In genomic region chr1:57712916-57713503, GRCm38 (mm10) we compare ENCODE assay signal across 27 mouse cellular contexts.
DNase-seq lines count a peak whose midpoint lies in the region; ATAC-seq and TF ChIP-seq lines count a peak whose summit lies in the region.
"Had no signal": no experiment of that assay in that cellular context is flagged by ENCODE, and none has a peak within 500 bp of the region (broad histone marks: within the 10 kb centered on the region; RNA-seq: fewer than 3 reads in every experiment).

No protein-coding gene starts in this region.

- WGBS in hindbrain, embryonic 11.5 days = 75% methylated on average over 5 of the region's 5 CpGs
- 69% methylated on average over 5 of the region's 5 CpGs for WGBS in hindbrain, embryonic 12.5 days
- 57% methylated on average over 5 of the region's 5 CpGs for WGBS in limb, embryonic 13.5 days
- WGBS in limb, embryonic 10.5 days = 82% methylated on average over 5 of the region's 5 CpGs
- WGBS in embryonic facial prominence, embryonic 11.5 days = 51% methylated on average over 5 of the region's 5 CpGs
- 42% methylated on average over 5 of the region's 5 CpGs for WGBS in limb, embryonic 14.5 days

- ATAC-seq in hindbrain, embryonic 11.5 days (ENCODE audit: low FRiP score) = no peak
- ATAC-seq in hindbrain, embryonic 12.5 days (ENCODE audit: low FRiP score) = no peak
- peak; percentile 76 for ATAC-seq in limb, embryonic 13.5 days (ENCODE audit: low FRiP score, low read depth)
- ATAC-seq in embryonic facial prominence, embryonic 11.5 days (replicated peaks; ENCODE audit: insufficient number of reproducible peaks, low FRiP score, low TSS enrichment, low read depth) = no peak
- ATAC-seq in limb, embryonic 14.5 days (ENCODE audit: low FRiP score, low read depth) = peak; percentile 55; the same call in 1 of the 2 replicates
- ATAC-seq: forebrain, postnatal 0 days; intestine, embryonic 16.5 days; midbrain, embryonic 13.5 days; Patski had no signal

- no peak overlapping the region for H3K27ac ChIP-seq in hindbrain, embryonic 11.5 days (ENCODE audit: low read depth, low read length)
- no peak overlapping the region for H3K27ac ChIP-seq in hindbrain, embryonic 12.5 days
- H3K27ac ChIP-seq in limb, embryonic 13.5 days = peak overlapping the region; percentile 40
- H3K27ac ChIP-seq in limb, embryonic 10.5 days = no peak overlapping the region
- H3K27ac ChIP-seq in embryonic facial prominence, embryonic 11.5 days (replicated peaks; ENCODE audit: low read depth, low read length) = no peak overlapping the region
- H3K27ac ChIP-seq in limb, embryonic 14.5 days (replicated peaks; ENCODE audit: low read depth, low read length) = 0 out of 2 replicates have a peak overlapping the region, but pooled peaks have one; percentile 2
- H3K27ac ChIP-seq: embryonic facial prominence, embryonic 15.5 days; forebrain, embryonic 12.5 days; hindbrain, embryonic 13.5 days; left cerebral cortex, adult 2 months; liver, embryonic 15.5 days; lung, embryonic 15.5 days; macrophage; midbrain, embryonic 13.5 days; neural tube, embryonic 13.5 days had no signal

- H3K4me3 ChIP-seq in hindbrain, embryonic 11.5 days (ENCODE audit: low read depth, low read length) = no peak overlapping the region
- H3K4me3 ChIP-seq in hindbrain, embryonic 12.5 days = no peak overlapping the region
- H3K4me3 ChIP-seq in limb, embryonic 13.5 days = no peak overlapping the region
- no peak overlapping the region for H3K4me3 ChIP-seq in limb, embryonic 10.5 days
- H3K4me3 ChIP-seq in embryonic facial prominence, embryonic 11.5 days (ENCODE audit: low read depth, low read length) = no peak overlapping the region
- H3K4me3 ChIP-seq in limb, embryonic 14.5 days (replicated peaks; ENCODE audit: low read length) = no peak overlapping the region
- H3K4me3 ChIP-seq: embryonic facial prominence, embryonic 15.5 days; forebrain, embryonic 12.5 days; hindbrain, embryonic 13.5 days; left cerebral cortex, adult 2 months; limb, embryonic 15.5 days; liver, embryonic 15.5 days; lung, embryonic 15.5 days; midbrain, embryonic 13.5 days; neural tube, embryonic 13.5 days had no signal

- no peak overlapping the region for H3K4me2 ChIP-seq in hindbrain, embryonic 11.5 days (replicated peaks; ENCODE audit: low read depth, low read length)
- no peak overlapping the region for H3K4me2 ChIP-seq in hindbrain, embryonic 12.5 days (replicated peaks)
- H3K4me2 ChIP-seq in limb, embryonic 13.5 days (replicated peaks) = no peak overlapping the region
- H3K4me2 ChIP-seq in embryonic facial prominence, embryonic 11.5 days (ENCODE audit: low read depth, low read length) = no peak overlapping the region
- no peak overlapping the region for H3K4me2 ChIP-seq in limb, embryonic 14.5 days (replicated peaks; ENCODE audit: low read depth, low read length, severe bottlenecking)
- H3K4me2 ChIP-seq: embryonic facial prominence, embryonic 15.5 days; forebrain, embryonic 12.5 days; hindbrain, embryonic 13.5 days; limb, embryonic 15.5 days; liver, embryonic 15.5 days; lung, embryonic 15.5 days; midbrain, embryonic 13.5 days; neural tube, embryonic 13.5 days had no signal

- TF ChIP-seq POLR2A in limb, embryonic 14.5 days (IDR thresholded peaks at IDR 0.05; ENCODE audit: borderline replicate concordance, extremely low read depth, insufficient read depth, insufficient read length) = no peak

- H3K36me3 ChIP-seq in hindbrain, embryonic 11.5 days (ENCODE audit: control insufficient read depth, insufficient read depth, low read length) = no peaks in the 10 kb centered on the region
- H3K36me3 ChIP-seq in hindbrain, embryonic 12.5 days = no peaks in the 10 kb centered on the region
- no peaks in the 10 kb centered on the region for H3K36me3 ChIP-seq in limb, embryonic 13.5 days
- no peaks in the 10 kb centered on the region for H3K36me3 ChIP-seq in limb, embryonic 10.5 days
- H3K36me3 ChIP-seq in embryonic facial prominence, embryonic 11.5 days (replicated peaks; ENCODE audit: control insufficient read depth, insufficient read depth, low read depth, low read length) = no peaks in the 10 kb centered on the region
- H3K36me3 ChIP-seq in limb, embryonic 14.5 days (ENCODE audit: control insufficient read depth, insufficient read depth, low read length) = no peaks in the 10 kb centered on the region
- H3K36me3 ChIP-seq: embryonic facial prominence, embryonic 15.5 days; forebrain, embryonic 12.5 days; hindbrain, embryonic 13.5 days; limb, embryonic 15.5 days; liver, embryonic 15.5 days; lung, embryonic 15.5 days; midbrain, embryonic 13.5 days; neural tube, embryonic 13.5 days had no signal

- DNase-seq in hindbrain, embryonic 11.5 days (ENCODE audit: low spot score) = peak; percentile 2
- DNase-seq in limb, embryonic 10.5 days (ENCODE audit: low spot score) = no peak
- DNase-seq in embryonic facial prominence, embryonic 11.5 days (ENCODE audit: low spot score) = peak; percentile 32
- DNase-seq in limb, embryonic 14.5 days (ENCODE audit: low spot score) = peak; percentile 24
- DNase-seq in left cerebral cortex, adult 18-20 months (ENCODE audit: low spot score in 2 of 2) = no peak
- DNase-seq: adrenal gland, postnatal 10 days; cerebellum, adult 18-20 months; cerebellum, postnatal 10 days; forebrain, postnatal 0 days; gastrocnemius, postnatal 10 days; kidney, postnatal 14 days; thymus, adult 2 months; thymus, postnatal 36 days had no signal

- no peaks in the 10 kb centered on the region for H3K9me3 ChIP-seq in hindbrain, embryonic 11.5 days (ENCODE audit: control insufficient read depth, low read length)
- H3K9me3 ChIP-seq in hindbrain, embryonic 12.5 days (replicated peaks) = no peaks in the 10 kb centered on the region
- no peaks in the 10 kb centered on the region for H3K9me3 ChIP-seq in limb, embryonic 13.5 days
- H3K9me3 ChIP-seq in limb, embryonic 10.5 days (replicated peaks) = no peaks in the 10 kb centered on the region
- H3K9me3 ChIP-seq in embryonic facial prominence, embryonic 11.5 days (replicated peaks; ENCODE audit: control insufficient read depth, low read length) = no peaks in the 10 kb centered on the region
- no peaks in the 10 kb centered on the region for H3K9me3 ChIP-seq in limb, embryonic 14.5 days (ENCODE audit: control insufficient read depth, low read length)
- H3K9me3 ChIP-seq: embryonic facial prominence, embryonic 15.5 days; forebrain, embryonic 12.5 days; hindbrain, embryonic 13.5 days; limb, embryonic 15.5 days; liver, embryonic 15.5 days; lung, embryonic 15.5 days; midbrain, embryonic 13.5 days; neural tube, embryonic 13.5 days had no signal

- H3K9ac ChIP-seq in hindbrain, embryonic 11.5 days (ENCODE audit: low read depth, low read length) = no peak overlapping the region
- no peak overlapping the region for H3K9ac ChIP-seq in hindbrain, embryonic 12.5 days
- no peak overlapping the region for H3K9ac ChIP-seq in limb, embryonic 13.5 days
- no peak overlapping the region for H3K9ac ChIP-seq in embryonic facial prominence, embryonic 11.5 days (replicated peaks; ENCODE audit: low read length)
- H3K9ac ChIP-seq in limb, embryonic 14.5 days (ENCODE audit: low read depth, low read length, severe bottlenecking) = no peak overlapping the region
- H3K9ac ChIP-seq: embryonic facial prominence, embryonic 15.5 days; forebrain, embryonic 12.5 days; forebrain, postnatal 0 days; hindbrain, embryonic 13.5 days; limb, embryonic 15.5 days; liver, embryonic 15.5 days; lung, embryonic 15.5 days; midbrain, embryonic 13.5 days; neural tube, embryonic 13.5 days had no signal

- no peaks in the 10 kb centered on the region for H3K27me3 ChIP-seq in hindbrain, embryonic 11.5 days (ENCODE audit: control insufficient read depth, insufficient read depth, low read length)
- no peaks in the 10 kb centered on the region for H3K27me3 ChIP-seq in hindbrain, embryonic 12.5 days
- no peaks in the 10 kb centered on the region for H3K27me3 ChIP-seq in limb, embryonic 13.5 days
- H3K27me3 ChIP-seq in limb, embryonic 10.5 days (ENCODE audit: low read depth, poor library complexity, severe bottlenecking) = no peaks in the 10 kb centered on the region
- H3K27me3 ChIP-seq in embryonic facial prominence, embryonic 11.5 days (ENCODE audit: control insufficient read depth, insufficient read depth, low read length) = no peaks in the 10 kb centered on the region
- no peaks in the 10 kb centered on the region for H3K27me3 ChIP-seq in limb, embryonic 14.5 days (ENCODE audit: control insufficient read depth, insufficient read depth, low read length)
- H3K27me3 ChIP-seq: embryonic facial prominence, embryonic 15.5 days; forebrain, embryonic 12.5 days; hindbrain, embryonic 13.5 days; limb, embryonic 15.5 days; liver, embryonic 15.5 days; lung, embryonic 15.5 days; midbrain, embryonic 13.5 days; neural tube, embryonic 13.5 days; Patski had no signal

- H3K4me1 ChIP-seq in hindbrain, embryonic 11.5 days (replicated peaks; ENCODE audit: control insufficient read depth, insufficient read depth, low read length) = no peaks in the 10 kb centered on the region
- no peaks in the 10 kb centered on the region for H3K4me1 ChIP-seq in hindbrain, embryonic 12.5 days
- H3K4me1 ChIP-seq in limb, embryonic 13.5 days = peaks cover 7% of the 10 kb centered on the region; the same call in 1 of the 2 replicates
- no peaks in the 10 kb centered on the region for H3K4me1 ChIP-seq in limb, embryonic 10.5 days
- H3K4me1 ChIP-seq in embryonic facial prominence, embryonic 11.5 days (ENCODE audit: control insufficient read depth, insufficient read depth, low read length) = no peaks in the 10 kb centered on the region
- 0 out of 2 replicates have a peak, but pooled peaks cover 8% of the 10 kb centered on the region for H3K4me1 ChIP-seq in limb, embryonic 14.5 days (ENCODE audit: control insufficient read depth, insufficient read depth, low read length)
- H3K4me1 ChIP-seq: forebrain, embryonic 12.5 days; hindbrain, embryonic 13.5 days; liver, embryonic 15.5 days; midbrain, embryonic 13.5 days; neural tube, embryonic 13.5 days had no signal

Comparison
In these comparisons a context has a peak if more than half of its experiments do, and no peak if none do; other contexts are left out.
1. DNase-seq: peak in hindbrain, embryonic 11.5 days (single experiment), embryonic facial prominence, embryonic 11.5 days (single experiment) and limb, embryonic 14.5 days (single experiment); none in limb, embryonic 10.5 days (single experiment) and left cerebral cortex, adult 18-20 months (0 of 2).
2. H3K27ac ChIP-seq: peak in limb, embryonic 13.5 days (single experiment) and limb, embryonic 14.5 days (single experiment); none in hindbrain, embryonic 11.5 days (single experiment), hindbrain, embryonic 12.5 days (single experiment), limb, embryonic 10.5 days (single experiment) and embryonic facial prominence, embryonic 11.5 days (single experiment).
3. ATAC-seq: peak in limb, embryonic 13.5 days (single experiment) and limb, embryonic 14.5 days (single experiment); none in hindbrain, embryonic 11.5 days (single experiment), hindbrain, embryonic 12.5 days (single experiment) and embryonic facial prominence, embryonic 11.5 days (single experiment).